Mouse (Mus musculus) embryonic fibroblast, embryonic 13.5 days (primary cell): ENCODE data around the gene Trappc10.

Experiments used
- CTCF ChIP-seq: IDR thresholded peaks from 2 replicates; pipeline ENCODE4 v1.5.1; 2011; ENCODE audit warnings: mild to moderate bottlenecking, control low read depth, low read length, moderate library complexity, borderline replicate concordance; ENCODE audit not compliant: insufficient read depth
- POLR2A ChIP-seq: IDR thresholded peaks from 2 replicates; pipeline ENCODE4 v1.6.1; 2011; ENCODE audit warnings: low read depth, mild to moderate bottlenecking, control low read depth, low read length, moderate library complexity

GRCm38 (mm10) chr10:78260322-78260721, 15.9 kb upstream of the Trappc10 start:
- TF ChIP-seq CTCF (no peak), POLR2A (no peak)
